Mouse (Mus musculus): ENCODE data around the gene Tbc1d10a. TPM values are rescaled to one million over a fixed set of nuclear protein-coding genes. Genes with fewer than 3 reads are reported as not detected.

Tbc1d10a gene
- total RNA-seq, 4 experiments from 2014 or later: 18.6 to 24.7 (median 21.9) TPM

Small RNA genes within 50 kb of the gene (microRNA-seq; reads per million reads assigned to microRNA genes)
- 1.1 to 1.3 reads per million in 2 experiments for gene Mir3060

Other genes starting within 250 kb of the Tbc1d10a start
- gene Pes1, start 222.8 kb upstream of the Tbc1d10a start, total RNA-seq (2022): 10 to 100 TPM; 53.4 to 60.5 (median 55.8) TPM
- gene 4930556J24Rik, start 210.0 kb upstream of the Tbc1d10a start, total RNA-seq (2022): not detected
- gene Gal3st1, start 203.2 kb upstream of the Tbc1d10a start, total RNA-seq (2022): under 1 TPM in 3 of 4 experiments, not detected in 1; 0.15 to 0.19 (median 0.18) TPM
- gene Sec14l4, start 155.3 kb upstream of the Tbc1d10a start, total RNA-seq (2022): 1 to 10 TPM in 2 of 4 experiments, under 1 TPM in 1, not detected in 1; 0.59 to 5.1 (median 3.8) TPM
- under 1 TPM in 1 of 4 experiments, not detected in 3; 0.34 TPM for gene Sec14l3, start 121.9 kb upstream of the Tbc1d10a start, total RNA-seq (2022)
- gene Mtfp1, start 91.3 kb upstream of the Tbc1d10a start, total RNA-seq (2022): 10 to 100 TPM; 17.5 to 21.4 (median 18.9) TPM
- 1 to 10 TPM; 2.0 to 3.3 (median 2.4) TPM for gene Sec14l2, start 63.4 kb upstream of the Tbc1d10a start, total RNA-seq (2022)
- 10 to 100 TPM; 28.2 to 38.2 (median 33.1) TPM for gene Rnf215, start 51.6 kb upstream of the Tbc1d10a start, total RNA-seq (2022)
- 10 to 100 TPM; 11.8 to 22.5 (median 15.3) TPM for gene Ccdc157, start 26.5 kb upstream of the Tbc1d10a start, total RNA-seq (2022)
- 10 to 100 TPM; 40.4 to 61.5 (median 48.4) TPM for gene Sf3a1, start 26.4 kb upstream of the Tbc1d10a start, total RNA-seq (2022)
- 1 to 10 TPM; 3.1 to 6.1 (median 4.2) TPM for gene Castor1, start 31.4 kb downstream of the Tbc1d10a start, total RNA-seq (2022)
- gene Osm, start 49.6 kb downstream of the Tbc1d10a start, total RNA-seq (2022): under 1 TPM in 2 of 4 experiments, not detected in 2; 0.24 to 0.25 TPM
- 1 to 10 TPM in 1 of 4 experiments, under 1 TPM in 2, not detected in 1; 0.15 to 1.0 (median 0.34) TPM for gene Lif, start 70.8 kb downstream of the Tbc1d10a start, total RNA-seq (2022)